Mouse (Mus musculus) limb, embryonic 12.5 days (tissue): ENCODE measurements around the gene Ppp1r10. TPM values are rescaled to one million over a fixed set of nuclear protein-coding genes. Genes with fewer than 3 reads are reported as not detected.

ENCODE experiments used
- ATAC-seq: fragments of 200-750 bp; cut with Nextera tagmentation; 2 replicates; pipeline ENCODE4 v1.8.0; 2017; ENCODE audit warnings: low read depth, moderate TSS enrichment; ENCODE audit not compliant: insufficient number of reproducible peaks, insufficient read depth, low FRiP score, low TSS enrichment
- H3K27ac ChIP-seq: fragments of 300-500 bp; sonication (generic); 2 replicates; pipeline ENCODE4 v1.5.1; 2016; ENCODE audit warnings: mild to moderate bottlenecking, moderate library complexity
- H3K27me3 ChIP-seq: fragments of 300-500 bp; sonication (generic); 2 replicates; pipeline ENCODE4 v1.6.1; 2016; ENCODE audit warnings: mild to moderate bottlenecking, moderate library complexity
- H3K36me3 ChIP-seq: fragments of 300-500 bp; sonication (generic); 2 replicates; pipeline ENCODE4 v1.6.1; 2016; ENCODE audit warnings: mild to moderate bottlenecking, moderate library complexity
- H3K4me1 ChIP-seq: fragments of 300-500 bp; sonication (generic); replicated peaks from 2 replicates; pipeline ENCODE4 v1.6.1; 2016
- H3K4me2 ChIP-seq: fragments of 300-500 bp; sonication (generic); 2 replicates; pipeline ENCODE4 v1.6.1; 2016; ENCODE audit warnings: mild to moderate bottlenecking, moderate library complexity
- H3K4me3 ChIP-seq: fragments of 300-500 bp; sonication (generic); replicated peaks from 2 replicates; pipeline ENCODE4 v1.5.1; 2016; ENCODE audit warnings: mild to moderate bottlenecking
- H3K9ac ChIP-seq: fragments of 300-500 bp; sonication (generic); replicated peaks from 2 replicates; pipeline ENCODE4 v1.6.1; 2016; ENCODE audit warnings: mild to moderate bottlenecking, moderate library complexity
- H3K9me3 ChIP-seq: fragments of 300-500 bp; sonication (generic); 2 replicates; pipeline ENCODE4 v1.6.1; 2016; ENCODE audit warnings: mild to moderate bottlenecking, moderate library complexity
- WGBS: fragments of 180-500 bp; shearing (Covaris S2); methylation state at CpG from one replicate; pipeline ENCODE4 v1.1.7; 2016; 5-methylcytosine and 5-hydroxymethylcytosine counted together
- polyA plus RNA-seq: library from polyadenylated mRNA; unstranded; fragments of >200 nt; fragmentation: Nextera tagmentation; extraction: Ambion mirVana; gene quantifications from 2 replicates; pipeline ENCODE4 v1.2.1, GENCODE M21; 2016

The Ppp1r10 gene
- polyA plus RNA-seq, result 50.4 and 50.7 TPM in 2 replicates

DNA sequence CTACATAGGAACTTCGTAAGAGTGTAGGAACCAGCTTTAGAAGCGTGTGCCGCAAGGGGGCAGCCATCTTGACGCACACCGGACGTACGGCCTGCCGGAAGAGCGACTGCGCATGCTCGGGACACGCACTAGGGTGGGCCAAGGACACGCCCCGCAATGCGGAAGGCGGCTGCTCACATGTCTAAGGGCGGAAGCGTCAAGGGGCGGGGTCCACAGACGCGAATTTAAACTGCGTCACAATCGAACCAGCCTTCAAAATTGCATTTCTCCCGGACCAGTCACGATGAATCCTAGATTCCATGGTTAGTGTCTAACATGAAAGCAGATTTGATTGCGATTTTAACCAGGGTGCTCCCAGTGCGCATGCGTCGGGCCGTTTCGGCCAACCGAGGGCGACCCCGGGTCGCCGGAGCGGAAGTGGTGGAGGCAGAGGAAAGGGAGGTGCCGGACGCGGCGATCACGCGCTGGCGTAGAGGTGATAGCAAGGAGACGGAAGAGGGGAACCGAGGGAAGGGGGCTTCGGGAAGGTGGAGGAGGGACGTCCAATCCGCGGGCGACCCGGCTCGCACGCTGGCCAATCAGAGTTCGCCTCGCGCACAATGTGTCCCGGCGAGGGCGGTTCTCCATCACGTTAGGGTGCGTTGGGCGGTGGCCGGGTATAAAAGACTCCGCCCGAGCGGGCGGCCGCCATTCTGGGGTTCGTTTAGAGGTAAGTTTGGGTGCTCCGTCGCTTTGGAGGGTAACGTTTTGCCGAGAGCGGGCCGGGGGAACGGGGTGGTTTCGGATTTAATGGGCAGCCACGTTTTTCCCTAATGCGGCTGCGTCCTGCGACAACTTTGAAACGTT is at the start of gene Ppp1r10, which contains the start of gene Mrps18b:
Gene Ppp1r10 (plus strand): TSS at position 138 of the 846 bp plus-strand sequence.
Gene Mrps18b (minus strand): TSS at position 93 of the 846 bp plus-strand sequence.
- peak; percentile 94 for ATAC-seq
- peak within 1 kb of the TSS; percentile 96 for H3K27ac ChIP-seq
- H3K4me2 ChIP-seq, result peak within 1 kb of the TSS; percentile 87
- peak within 1 kb of the TSS; percentile 70 for H3K4me3 ChIP-seq
- no peaks in the 10 kb centered on the region for H3K9me3 ChIP-seq
- peaks cover 34% of the 10 kb centered on the region for H3K36me3 ChIP-seq
- peaks cover 26% of the 10 kb centered on the region for H3K4me1 ChIP-seq
- peak within 1 kb of the TSS; percentile 94 for H3K9ac ChIP-seq
- H3K27me3 ChIP-seq, result no peaks in the 10 kb centered on the region
- under 1% methylated on average over 83 of the region's 83 CpGs for WGBS

DNA sequence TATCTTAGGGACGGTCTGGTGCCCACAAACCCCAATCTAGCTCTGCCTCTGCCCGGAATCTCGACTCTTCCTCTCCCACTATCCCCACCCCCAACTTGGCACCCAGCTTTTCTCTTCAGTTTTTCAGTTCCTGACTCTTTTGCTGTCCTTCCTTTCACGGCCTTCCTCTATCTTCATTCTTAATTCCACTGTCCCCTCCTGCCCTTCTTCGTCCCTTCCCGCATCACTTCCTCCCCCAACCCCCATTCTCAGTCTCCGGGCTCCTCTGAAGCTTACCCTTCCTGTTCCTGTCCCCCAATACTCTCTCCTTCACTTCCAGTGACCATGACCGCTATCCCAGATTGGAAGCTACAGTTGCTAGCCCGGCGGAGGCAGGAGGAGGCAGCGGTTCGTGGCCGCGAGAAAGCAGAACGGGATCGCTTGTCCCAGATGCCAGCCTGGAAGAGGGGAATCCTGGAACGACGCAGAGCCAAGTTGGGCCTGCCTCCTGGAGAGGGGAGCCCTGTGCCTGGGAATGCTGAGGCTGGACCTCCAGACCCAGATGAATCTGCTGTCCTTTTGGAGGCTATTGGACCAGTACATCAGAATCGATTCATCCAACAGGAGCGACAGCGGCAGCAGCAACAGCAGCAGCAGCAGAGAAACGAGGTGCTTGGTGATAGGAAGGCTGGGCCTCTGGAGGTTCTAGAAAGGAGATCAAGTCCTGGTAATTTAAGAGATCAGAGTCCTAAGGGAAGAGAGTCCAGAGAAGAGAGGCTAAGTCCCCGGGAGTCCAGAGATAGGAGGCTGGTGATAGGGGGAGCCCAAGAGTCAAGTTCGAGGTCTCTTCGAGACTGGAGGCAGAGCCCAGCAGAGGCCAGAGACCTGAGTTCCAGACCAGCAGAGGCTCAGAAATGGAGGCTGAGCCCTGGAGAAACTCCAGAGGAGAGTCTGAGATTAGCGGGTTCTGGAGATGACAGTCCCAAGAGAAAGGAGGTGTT is 49.0 kb upstream of the Ppp1r10 start:
- H3K36me3 ChIP-seq, result peaks cover 39% of the 10 kb centered on the region
- peaks cover 49% of the 10 kb centered on the region for H3K4me1 ChIP-seq

DNA sequence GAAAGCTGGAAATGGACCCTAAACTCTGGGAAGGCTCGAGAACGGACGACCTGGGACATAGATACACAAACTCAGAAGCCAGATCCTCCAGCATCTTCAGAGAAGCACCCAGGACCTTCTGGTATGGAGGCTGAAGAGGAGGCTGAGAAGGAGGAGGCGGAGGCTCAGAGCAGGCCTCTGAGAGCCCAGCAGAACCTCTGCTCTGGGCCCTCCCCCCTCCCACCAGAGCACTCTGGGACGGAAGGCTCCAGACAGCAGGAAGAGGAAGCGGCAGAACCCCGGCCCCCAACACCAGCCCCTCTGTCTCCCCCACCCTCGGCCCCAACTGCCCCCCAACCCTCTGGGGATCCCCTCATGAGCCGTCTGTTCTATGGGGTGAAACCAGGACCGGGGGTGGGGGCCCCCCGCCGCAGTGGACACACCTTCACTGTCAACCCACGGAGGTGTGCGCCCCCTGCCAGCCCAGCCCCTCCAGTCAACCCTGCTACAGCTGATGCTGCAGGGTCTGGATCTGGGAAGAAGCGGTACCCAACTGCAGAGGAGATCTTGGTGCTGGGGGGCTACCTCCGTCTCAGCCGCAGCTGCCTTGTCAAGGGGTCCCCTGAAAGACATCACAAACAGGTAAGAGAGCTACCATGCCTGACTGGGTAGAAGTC is 47.9 kb upstream of the Ppp1r10 start:
- Histone ChIP-seq H3K9ac (peak overlapping the region; percentile 79), H3K9me3 (0 out of 2 replicates have a peak, but pooled peaks cover 3% of the 10 kb centered on the region), H3K4me2 (peak overlapping the region; percentile 98), H3K36me3 (peaks cover 47% of the 10 kb centered on the region), H3K27me3 (no peaks in the 10 kb centered on the region), H3K4me3 (peak overlapping the region; percentile 67), H3K4me1 (peaks cover 50% of the 10 kb centered on the region), H3K27ac (peak overlapping the region; percentile 76)
- ATAC-seq, result no peak
- 33% methylated on average over 17 of the region's 17 CpGs for WGBS

More for the DNA sequence above, 49.0 kb upstream of the Ppp1r10 start:
- Histone ChIP-seq H3K4me2 (peak overlapping the region; percentile 98), H3K4me3 (peak overlapping the region; percentile 67), H3K27ac (peak overlapping the region; percentile 96), H3K9ac (peak overlapping the region; percentile 79), H3K9me3 (0 out of 2 replicates have a peak, but pooled peaks cover 3% of the 10 kb centered on the region), H3K27me3 (no peaks in the 10 kb centered on the region)
- ATAC-seq, result no peak
- 8% methylated on average over 26 of the region's 26 CpGs for WGBS

DNA sequence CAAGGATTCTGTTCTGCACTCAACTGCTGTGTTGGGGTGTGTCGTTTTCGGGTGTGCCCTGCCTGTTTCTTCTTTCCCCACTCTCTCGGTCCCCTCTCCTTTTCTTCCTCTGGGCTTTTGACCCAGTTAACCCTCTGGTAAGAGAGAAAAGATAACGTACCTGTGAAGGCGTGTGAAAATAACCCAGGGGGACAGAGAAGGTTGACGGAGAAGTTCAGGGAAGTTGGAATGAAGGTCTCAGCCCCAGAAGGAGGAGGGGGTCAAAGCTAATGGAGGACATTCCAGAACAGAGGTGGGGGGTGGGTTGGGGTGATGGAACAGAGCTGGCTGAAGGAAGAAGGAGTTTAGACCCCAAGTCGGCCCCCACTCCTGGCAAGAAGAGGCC is 47.3 kb upstream of the Ppp1r10 start:
- H3K27ac ChIP-seq, result peak overlapping the region; percentile 76
- H3K9me3 ChIP-seq, result 0 out of 2 replicates have a peak, but pooled peaks cover 3% of the 10 kb centered on the region
- H3K4me1 ChIP-seq, result peaks cover 55% of the 10 kb centered on the region
- ATAC-seq, result no peak
- 7% methylated on average over 7 of the region's 7 CpGs for WGBS
- H3K4me3 ChIP-seq, result peak overlapping the region; percentile 67
- no peaks in the 10 kb centered on the region for H3K27me3 ChIP-seq
- H3K9ac ChIP-seq, result peak overlapping the region; percentile 79
- peak overlapping the region; percentile 98 for H3K4me2 ChIP-seq
- H3K36me3 ChIP-seq, result peaks cover 47% of the 10 kb centered on the region

DNA sequence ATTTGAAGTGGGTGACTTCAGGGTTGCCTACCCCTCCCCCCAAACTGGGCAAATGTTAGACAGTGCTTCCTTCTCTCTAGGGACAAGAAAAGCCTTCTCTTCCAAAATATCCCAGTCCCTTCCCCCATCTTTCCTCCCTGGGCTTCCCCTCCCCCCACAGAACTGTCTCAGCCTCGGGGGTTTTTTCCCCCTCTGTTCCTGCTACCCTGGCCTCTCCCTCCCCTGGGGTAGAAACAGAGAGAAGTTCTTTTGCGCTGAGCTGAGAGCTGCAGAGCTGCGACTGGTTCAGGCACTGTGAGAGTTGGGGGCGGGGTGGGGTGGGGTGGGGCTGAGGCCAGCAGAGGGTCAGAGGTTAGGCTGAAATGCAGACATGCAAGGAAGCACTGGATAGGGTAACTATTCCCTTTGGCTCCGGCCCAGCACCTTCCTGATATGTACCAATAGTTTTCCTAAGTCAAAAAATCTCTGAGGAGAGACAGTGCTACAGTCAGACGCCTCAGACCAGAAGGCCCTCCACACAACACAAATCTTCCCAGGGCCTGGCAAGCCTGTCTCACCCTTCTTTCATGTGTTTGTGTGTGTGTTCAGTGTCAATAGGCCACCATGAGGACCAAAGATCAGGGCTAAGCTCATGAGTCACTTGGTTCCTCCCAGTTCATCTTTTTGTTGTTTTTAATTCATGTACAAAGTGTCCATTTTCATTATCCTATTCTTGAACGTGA is 46.7 kb upstream of the Ppp1r10 start:
- WGBS, result 6% methylated on average over 7 of the region's 7 CpGs
- Histone ChIP-seq H3K4me2 (peak overlapping the region; percentile 98), H3K9me3 (0 out of 2 replicates have a peak, but pooled peaks cover 3% of the 10 kb centered on the region), H3K9ac (peak overlapping the region; percentile 79), H3K27ac (peak overlapping the region; percentile 76), H3K4me1 (peaks cover 52% of the 10 kb centered on the region), H3K36me3 (peaks cover 47% of the 10 kb centered on the region), H3K27me3 (no peaks in the 10 kb centered on the region), H3K4me3 (peak overlapping the region; percentile 67)
- ATAC-seq, result no peak

DNA sequence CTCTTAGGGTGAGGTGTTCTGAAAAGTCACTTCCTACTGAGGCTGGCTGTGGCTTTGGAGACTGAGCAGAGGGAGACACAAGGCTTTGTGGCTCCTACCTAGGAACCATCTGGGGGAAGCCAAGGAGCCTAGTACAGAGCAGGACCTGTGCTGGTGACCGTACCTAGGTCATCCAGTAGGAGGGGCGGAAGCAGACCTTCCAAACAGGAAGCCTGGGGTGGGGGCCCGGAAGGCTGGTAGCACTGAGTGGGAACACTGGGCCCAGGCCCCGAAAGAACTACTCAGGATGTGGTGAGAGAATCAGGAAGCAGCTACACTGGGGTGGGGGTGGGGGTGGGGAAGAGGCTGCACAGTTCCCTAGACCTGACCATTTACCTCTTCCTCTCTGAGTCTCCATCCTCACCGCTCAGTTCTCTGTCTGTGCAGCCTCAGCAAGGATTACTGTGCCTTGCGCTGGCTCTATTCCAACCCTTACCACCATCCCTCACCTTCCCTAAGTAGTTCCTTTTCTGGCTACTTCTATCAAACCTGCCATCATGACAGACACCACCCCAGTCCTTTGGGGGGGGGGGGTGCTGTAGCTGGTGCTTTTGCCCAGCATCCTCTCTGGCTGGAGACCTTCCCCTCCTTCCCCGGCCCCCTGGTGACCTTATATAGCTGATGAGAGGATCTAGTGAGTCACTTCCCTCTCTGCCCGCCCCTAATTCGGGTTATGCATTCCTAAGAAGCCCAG is 45.9 kb upstream of the Ppp1r10 start:
- 0 out of 2 replicates have a peak, but pooled peaks cover 3% of the 10 kb centered on the region for H3K9me3 ChIP-seq
- peaks cover 45% of the 10 kb centered on the region for H3K4me1 ChIP-seq
- H3K36me3 ChIP-seq, result peaks cover 54% of the 10 kb centered on the region
- ATAC-seq, result no peak
- 61% methylated on average over 9 of the region's 9 CpGs for WGBS
- H3K4me2 ChIP-seq, result peak overlapping the region; percentile 98
- H3K27me3 ChIP-seq, result no peaks in the 10 kb centered on the region
- H3K9ac ChIP-seq, result peak overlapping the region; percentile 79
- peak overlapping the region; percentile 76 for H3K27ac ChIP-seq
- peak overlapping the region; percentile 67 for H3K4me3 ChIP-seq

DNA sequence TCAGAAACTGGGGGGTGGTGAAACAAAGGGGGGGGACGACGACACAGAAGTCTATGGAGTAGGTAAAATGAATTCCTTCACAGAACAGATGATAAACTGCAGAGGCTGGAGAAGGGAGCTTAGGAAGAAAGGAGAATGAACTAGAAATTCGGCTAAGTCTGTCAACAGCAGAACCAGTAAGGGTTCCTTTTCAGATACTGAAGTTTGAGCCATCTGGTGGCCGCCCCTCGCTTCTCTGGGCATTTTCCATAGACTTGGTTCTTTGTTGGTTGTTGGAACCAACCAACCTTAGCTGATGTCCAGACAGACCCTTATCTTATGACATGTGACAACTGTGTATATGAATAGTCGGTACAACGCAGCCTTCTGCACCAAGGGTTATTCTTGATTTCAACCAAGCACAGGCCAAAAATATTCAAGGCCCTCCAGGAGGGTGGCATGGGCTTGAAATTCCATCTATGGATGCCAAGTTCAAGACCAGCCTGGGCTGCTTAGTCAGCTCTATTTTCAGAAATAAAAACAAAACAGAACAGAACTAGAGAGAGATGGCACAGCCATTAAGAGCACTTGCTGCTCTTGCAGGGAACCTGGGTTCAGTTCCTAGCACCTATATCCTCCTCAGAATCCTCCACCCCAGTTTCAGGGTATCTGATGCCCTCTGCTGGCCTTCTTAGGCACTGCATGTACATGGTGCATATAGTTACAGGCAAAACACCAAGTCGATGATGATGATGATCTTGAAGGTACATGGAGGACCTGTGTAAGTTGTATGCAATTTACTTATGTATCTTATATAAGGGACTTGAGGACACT is 45.1 kb upstream of the Ppp1r10 start:
- H3K27me3 ChIP-seq, result no peaks in the 10 kb centered on the region
- peaks cover 59% of the 10 kb centered on the region for H3K36me3 ChIP-seq
- H3K4me2 ChIP-seq, result peak overlapping the region; percentile 98
- H3K27ac ChIP-seq, result peak overlapping the region; percentile 76; the same call in 1 of the 2 replicates
- H3K4me3 ChIP-seq, result peak overlapping the region; percentile 67
- no peak for ATAC-seq
- H3K9me3 ChIP-seq, result 0 out of 2 replicates have a peak, but pooled peaks cover 3% of the 10 kb centered on the region
- 88% methylated on average over 8 of the region's 8 CpGs for WGBS
- H3K4me1 ChIP-seq, result peaks cover 45% of the 10 kb centered on the region
- H3K9ac ChIP-seq, result peak overlapping the region; percentile 79; the same call in 1 of the 2 replicates

DNA sequence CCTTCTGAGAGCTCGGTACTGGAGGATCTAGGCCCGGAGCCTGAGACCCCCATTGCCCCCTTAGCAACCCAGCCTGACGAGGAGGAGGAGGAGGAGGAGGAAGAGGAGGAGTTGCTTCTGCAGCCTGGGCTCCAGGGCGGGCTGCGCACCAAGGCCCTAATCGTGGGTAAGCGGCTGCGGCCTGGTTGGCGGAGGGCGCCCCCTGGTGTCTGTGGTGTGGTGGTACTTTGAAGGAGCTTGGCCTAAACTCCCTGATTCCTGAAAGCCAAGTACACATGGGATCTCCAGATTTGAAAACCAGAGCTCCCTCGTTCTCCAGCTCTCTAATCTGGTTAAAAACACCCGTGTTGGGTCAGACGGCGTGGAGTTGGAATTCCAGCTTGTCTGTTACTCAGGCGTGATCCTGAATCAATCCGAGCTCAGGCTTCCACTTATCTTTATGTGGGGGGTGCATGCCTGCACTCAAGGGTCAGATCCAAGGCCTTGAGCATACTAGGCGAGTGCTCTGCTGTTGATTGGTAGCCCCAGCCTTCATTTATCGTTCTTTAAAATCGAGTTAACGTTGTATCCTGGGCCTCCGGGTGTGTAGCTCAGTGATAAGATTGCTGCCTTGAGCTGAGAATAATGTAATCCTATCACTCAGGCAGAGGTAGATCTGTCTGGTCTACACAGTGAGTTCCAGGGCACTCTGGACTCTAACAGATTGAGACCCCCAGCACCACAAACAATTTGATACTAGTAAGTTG is 42.3 kb upstream of the Ppp1r10 start:
- no peak for ATAC-seq
- peak overlapping the region; percentile 30 for H3K4me2 ChIP-seq
- 0 out of 2 replicates have a peak, but pooled peaks cover 3% of the 10 kb centered on the region for H3K9me3 ChIP-seq
- H3K27me3 ChIP-seq, result no peaks in the 10 kb centered on the region
- H3K4me1 ChIP-seq, result peaks cover 24% of the 10 kb centered on the region
- H3K4me3 ChIP-seq, result 0 out of 2 replicates have a peak overlapping the region, but pooled peaks have one; percentile 4
- H3K36me3 ChIP-seq, result peaks cover 63% of the 10 kb centered on the region
- H3K27ac ChIP-seq, result no peak overlapping the region
- H3K9ac ChIP-seq, result peak overlapping the region; percentile 37; the same call in 1 of the 2 replicates
- 33% methylated on average over 21 of the region's 21 CpGs for WGBS
